Mouse (Mus musculus) urinary bladder, postnatal 0 days (tissue): ENCODE measurements around the gene Nras. TPM values are rescaled to one million over a fixed set of nuclear protein-coding genes. Genes with fewer than 3 reads are reported as not detected.

Experiments
- polyA plus RNA-seq: library from polyadenylated mRNA; unstranded; fragments of >200 nt; fragmentation: Nextera tagmentation; extraction: Ambion mirVana; gene quantifications from 2 replicates; pipeline ENCODE4 v1.2.1, GENCODE M21; 2015

The Nras gene
- 45.5 and 51.8 TPM in 2 replicates for polyA plus RNA-seq

GRCm38 (mm10) chr3:103058207-103059157 lies at the start of gene Nras:
TSS of gene Nras (plus strand) at chr3:103058285.

GRCm38 (mm10) chr3:103020249-103020942 lies 37.7 kb upstream of the Nras start, which contains the start of gene Csde1:
TSS of gene Csde1 (plus strand) at chr3:103020426.

GRCm38 (mm10) chr3:103073771-103074170 lies 15.7 kb downstream of the Nras start, which contains the start of gene Ampd1:
TSS of gene Ampd1 (plus strand) at chr3:103074014.

GRCm38 (mm10) chr3:103102454-103103390 lies 44.6 kb downstream of the Nras start, which contains the start of gene Dennd2c:
TSS of gene Dennd2c (plus strand) at chr3:103102604.

Other genes with a start within 250 kb of the Nras start
- gene Sycp1, start 122.2 kb upstream of the Nras start, polyA plus RNA-seq = not detected in 2 replicates
- not detected in 2 replicates for gene Nr1h5, start 94.2 kb upstream of the Nras start, polyA plus RNA-seq
- gene Sike1, start 62.6 kb upstream of the Nras start, polyA plus RNA-seq = 56.1 and 74.6 TPM in 2 replicates
- 199 and 245 TPM in 2 replicates for gene Csde1, start 37.9 kb upstream of the Nras start, polyA plus RNA-seq
- gene Ampd1, start 15.7 kb downstream of the Nras start, polyA plus RNA-seq = not detected in 2 replicates
- 2.3 and 2.9 TPM in 2 replicates for gene Dennd2c, start 44.3 kb downstream of the Nras start, polyA plus RNA-seq
- gene Bcas2, start 113.4 kb downstream of the Nras start, polyA plus RNA-seq = 77.0 and 92.2 TPM in 2 replicates
- gene Trim33, start 221.0 kb downstream of the Nras start, polyA plus RNA-seq = 8.5 and 9.4 TPM in 2 replicates